In the genomic region with DNA sequence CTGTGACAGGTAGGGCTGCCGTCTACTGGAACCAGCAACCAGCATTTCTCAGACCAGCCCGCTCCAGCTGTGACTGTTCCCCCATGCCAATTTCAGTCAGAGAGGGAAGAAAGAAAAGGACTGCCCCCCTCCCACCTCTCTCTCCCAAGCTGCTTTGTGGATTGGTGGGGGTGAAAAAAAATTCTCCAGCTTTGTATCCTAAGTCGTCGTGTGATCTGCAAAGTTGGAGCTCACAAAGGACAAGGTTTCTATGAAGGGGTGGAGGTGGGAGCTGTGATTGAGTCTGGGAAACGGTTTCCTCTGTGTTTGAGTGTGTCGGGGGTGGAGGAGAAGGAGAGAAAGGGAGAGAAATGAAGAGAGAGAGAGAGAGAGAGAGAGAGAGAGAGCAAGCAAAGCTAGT, we compare ENCODE assay signal across 23 mouse cellular contexts. TPM values are rescaled to one million over a fixed set of nuclear protein-coding genes. Genes with fewer than 3 reads are reported as not detected.
"Had no signal": no experiment of that assay in that cellular context is flagged by ENCODE, and none has a peak within 500 bp of the region (broad histone marks: within the 10 kb centered on the region; RNA-seq: fewer than 3 reads in every experiment).

No protein-coding gene starts in this region.

- H3K4me1 ChIP-seq: stomach, embryonic 15.5 days had no signal

- H3K27me3 ChIP-seq: neural tube, embryonic 12.5 days; neural tube, embryonic 13.5 days; neural tube, embryonic 15.5 days; stomach, embryonic 15.5 days had no signal

- H3K36me3 ChIP-seq: neural tube, embryonic 12.5 days; neural tube, embryonic 13.5 days; neural tube, embryonic 15.5 days; stomach, embryonic 15.5 days had no signal

- DNase-seq: retina, postnatal 1 day; right cerebral cortex, adult 18-20 months; right cerebral cortex, postnatal 14 days; right cerebral cortex, postnatal 25 days; right cerebral cortex, postnatal 4 days; spleen, adult 18-20 months; thymus, adult 18-20 months; thymus, adult 2 months; thymus, postnatal 14 days; thymus, postnatal 25 days; thymus, postnatal 36 days; thymus, postnatal 4 days had no signal

- H3K4me3 ChIP-seq: neural tube, embryonic 12.5 days; neural tube, embryonic 13.5 days; neural tube, embryonic 15.5 days; stomach, embryonic 15.5 days had no signal

- H3K9me3 ChIP-seq: neural tube, embryonic 12.5 days; neural tube, embryonic 13.5 days; neural tube, embryonic 15.5 days; stomach, embryonic 15.5 days had no signal

- H3K9ac ChIP-seq: neural tube, embryonic 12.5 days; neural tube, embryonic 13.5 days; neural tube, embryonic 15.5 days; stomach, embryonic 15.5 days had no signal

- H3K27ac ChIP-seq: neural tube, embryonic 12.5 days; neural tube, embryonic 13.5 days; neural tube, embryonic 15.5 days; stomach, embryonic 15.5 days; stomach, postnatal 0 days had no signal

- H3K4me2 ChIP-seq: neural tube, embryonic 12.5 days; neural tube, embryonic 13.5 days; neural tube, embryonic 15.5 days; stomach, embryonic 15.5 days had no signal

RNA-seq across cellular contexts. Expression of a gene that starts 9.6 kb away (rescaled TPM):
- polyA plus RNA-seq: small intestine, adult 2 months; spleen, adult 2 months; stomach, embryonic 14.5 days; stomach, embryonic 15.5 days; stomach, embryonic 16.5 days; stomach, postnatal 0 days; testis, adult 2 months; thymus, postnatal 0 days had no signal
